Mouse (Mus musculus): ENCODE measurements at regions not wholly inside any gene's neighbourhood (a gene's known extent, or its start where the extent isn't known, plus 50 kb on each side); places are given as distances from the start of the nearest gene placed in this dataset.

GRCm38 (mm10) chr15:24556806-24557205 is 856.8 kb downstream of the Basp1 start:
- Histone ChIP-seq H3K36me3 (replicated peaks; ENCODE audit: insufficient read depth, low read length) (no peaks in the 10 kb centered on the region), H3K9me3 (ENCODE audit: low read length) (no peaks in the 10 kb centered on the region), H3K4me3 (ENCODE audit: low read depth, low read length) (no peak overlapping the region), H3K4me2 (ENCODE audit: low read depth, low read length) (no peak overlapping the region), H3K9ac (replicated peaks) (no peak overlapping the region), H3K27ac (ENCODE audit: low read depth) (no peak overlapping the region), H3K27me3 (ENCODE audit: insufficient read depth, low read length) (no peaks in the 10 kb centered on the region), H3K4me1 (ENCODE audit: insufficient read depth) (no peaks in the 10 kb centered on the region)
- no peak for TF ChIP-seq EP300 (IDR thresholded peaks at IDR 0.05; ENCODE audit: low read depth)
- no peak for TF ChIP-seq CTCF (IDR thresholded peaks at IDR 0.05; ENCODE audit: low read depth)
- WGBS (ENCODE audit: insufficient replicate concordance), result 77% methylated on average over 4 of the region's 4 CpGs
- DNase-seq (no peak), ATAC-seq (no peak)

GRCm38 (mm10) chr15:24550108-24550507 is 863.5 kb downstream of the Basp1 start:
- 80% methylated on average over 3 of the region's 3 CpGs for WGBS (ENCODE audit: insufficient replicate concordance)
- Histone ChIP-seq H3K27me3 (ENCODE audit: insufficient read depth, low read length) (no peaks in the 10 kb centered on the region), H3K4me1 (ENCODE audit: insufficient read depth) (no peaks in the 10 kb centered on the region), H3K9me3 (ENCODE audit: low read length) (no peaks in the 10 kb centered on the region), H3K27ac (ENCODE audit: low read depth) (no peak overlapping the region), H3K36me3 (replicated peaks; ENCODE audit: insufficient read depth, low read length) (no peaks in the 10 kb centered on the region), H3K9ac (replicated peaks) (no peak overlapping the region), H3K4me3 (ENCODE audit: low read depth, low read length) (no peak overlapping the region), H3K4me2 (ENCODE audit: low read depth, low read length) (no peak overlapping the region)
- DNase-seq (no peak), ATAC-seq (no peak)
- TF ChIP-seq EP300 (IDR thresholded peaks at IDR 0.05; ENCODE audit: low read depth) (no peak), CTCF (IDR thresholded peaks at IDR 0.05; ENCODE audit: low read depth) (no peak)

- H3K27ac ChIP-seq (ENCODE audit: low read depth), result no peak overlapping the region
- DNase-seq (no peak), ATAC-seq (no peak)
- no peaks in the 10 kb centered on the region for H3K4me1 ChIP-seq (ENCODE audit: insufficient read depth)
- no peaks in the 10 kb centered on the region for H3K36me3 ChIP-seq (replicated peaks; ENCODE audit: insufficient read depth, low read length)
- H3K9me3 ChIP-seq (ENCODE audit: low read length), result no peaks in the 10 kb centered on the region
- H3K4me2 ChIP-seq (ENCODE audit: low read depth, low read length), result no peak overlapping the region
- TF ChIP-seq CTCF (IDR thresholded peaks at IDR 0.05; ENCODE audit: low read depth) (no peak), EP300 (IDR thresholded peaks at IDR 0.05; ENCODE audit: low read depth) (no peak)
- H3K27me3 ChIP-seq (ENCODE audit: insufficient read depth, low read length), result no peaks in the 10 kb centered on the region
- 85% methylated on average over 3 of the region's 3 CpGs for WGBS (ENCODE audit: insufficient replicate concordance)
- no peak overlapping the region for H3K9ac ChIP-seq (replicated peaks)
- no peak overlapping the region for H3K4me3 ChIP-seq (ENCODE audit: low read depth, low read length)
These were observed 883.5 kb downstream of the Basp1 start for GRCm38 (mm10) chr15:24530065-24530464.

GRCm38 (mm10) chr15:24527379-24527778 is 886.2 kb downstream of the Basp1 start:
- no peaks in the 10 kb centered on the region for H3K4me1 ChIP-seq (ENCODE audit: insufficient read depth)
- no peaks in the 10 kb centered on the region for H3K9me3 ChIP-seq (ENCODE audit: low read length)
- no peak overlapping the region for H3K9ac ChIP-seq (replicated peaks)
- H3K4me2 ChIP-seq (ENCODE audit: low read depth, low read length), result no peak overlapping the region
- no peaks in the 10 kb centered on the region for H3K36me3 ChIP-seq (replicated peaks; ENCODE audit: insufficient read depth, low read length)
- DNase-seq (no peak), ATAC-seq (no peak)
- H3K4me3 ChIP-seq (ENCODE audit: low read depth, low read length), result no peak overlapping the region
- WGBS (ENCODE audit: insufficient replicate concordance), result 69% methylated on average over 5 of the region's 5 CpGs
- H3K27ac ChIP-seq (ENCODE audit: low read depth), result no peak overlapping the region
- TF ChIP-seq CTCF (IDR thresholded peaks at IDR 0.05; ENCODE audit: low read depth), result no peak
- TF ChIP-seq EP300 (IDR thresholded peaks at IDR 0.05; ENCODE audit: low read depth), result no peak
- no peaks in the 10 kb centered on the region for H3K27me3 ChIP-seq (ENCODE audit: insufficient read depth, low read length)

GRCm38 (mm10) chr15:24513926-24514325 is 899.6 kb downstream of the Basp1 start:
- ATAC-seq, result no peak
- H3K27ac ChIP-seq (ENCODE audit: low read depth), result no peak overlapping the region
- no peaks in the 10 kb centered on the region for H3K4me1 ChIP-seq (ENCODE audit: insufficient read depth)
- WGBS (ENCODE audit: insufficient replicate concordance), result 71% methylated on average over 9 of the region's 9 CpGs
- no peak for DNase-seq
- TF ChIP-seq CTCF (IDR thresholded peaks at IDR 0.05; ENCODE audit: low read depth), result no peak
- no peak for TF ChIP-seq EP300 (IDR thresholded peaks at IDR 0.05; ENCODE audit: low read depth)
- no peak overlapping the region for H3K9ac ChIP-seq (replicated peaks)
- no peaks in the 10 kb centered on the region for H3K9me3 ChIP-seq (ENCODE audit: low read length)
- H3K27me3 ChIP-seq (ENCODE audit: insufficient read depth, low read length), result no peaks in the 10 kb centered on the region
- no peak overlapping the region for H3K4me3 ChIP-seq (ENCODE audit: low read depth, low read length)
- no peak overlapping the region for H3K4me2 ChIP-seq (ENCODE audit: low read depth, low read length)
- H3K36me3 ChIP-seq (replicated peaks; ENCODE audit: insufficient read depth, low read length), result no peaks in the 10 kb centered on the region

GRCm38 (mm10) chr15:24501907-24502559 is 911.5 kb downstream of the Basp1 start:
- 71% methylated on average over 9 of the region's 9 CpGs for WGBS (ENCODE audit: insufficient replicate concordance)
- Histone ChIP-seq H3K27me3 (ENCODE audit: insufficient read depth, low read length) (no peaks in the 10 kb centered on the region), H3K4me1 (ENCODE audit: insufficient read depth) (no peaks in the 10 kb centered on the region), H3K4me2 (ENCODE audit: low read depth, low read length) (no peak overlapping the region), H3K36me3 (replicated peaks; ENCODE audit: insufficient read depth, low read length) (no peaks in the 10 kb centered on the region), H3K9me3 (ENCODE audit: low read length) (no peaks in the 10 kb centered on the region), H3K4me3 (ENCODE audit: low read depth, low read length) (no peak overlapping the region), H3K27ac (ENCODE audit: low read depth) (no peak overlapping the region), H3K9ac (replicated peaks) (no peak overlapping the region)
- ATAC-seq, result no peak
- TF ChIP-seq CTCF (IDR thresholded peaks at IDR 0.05; ENCODE audit: low read depth) (no peak), EP300 (IDR thresholded peaks at IDR 0.05; ENCODE audit: low read depth) (no peak)
- DNase-seq, result no peak
